In genomic region chr4:135023200-135023599, GRCm38 (mm10) we compare ENCODE assay signal across 12 mouse cellular contexts.
A peak's percentile ranks its signal among the peaks of the same experiment; 100 is the strongest.
DNase-seq lines count a peak whose midpoint lies in the region; ATAC-seq and TF ChIP-seq lines count a peak whose summit lies in the region.
"Had no signal": no experiment of that assay in that cellular context is flagged by ENCODE, and none has a peak within 500 bp of the region (broad histone marks: within the 10 kb centered on the region; RNA-seq: fewer than 3 reads in every experiment).

No protein-coding gene starts in this region.

- no peaks in the 10 kb centered on the region for H3K4me1 ChIP-seq in heart, adult 2 months (ENCODE audit: control insufficient read depth, insufficient read depth, low read length)
- no peaks in the 10 kb centered on the region for H3K4me1 ChIP-seq in midbrain, postnatal 0 days (ENCODE audit: insufficient read depth, low read length)
- H3K4me1 ChIP-seq in midbrain, embryonic 16.5 days (ENCODE audit: control insufficient read depth, insufficient read depth, low read length) = peaks cover 2% of the 10 kb centered on the region; the same call in 1 of the 2 replicates
- H3K4me1 ChIP-seq in thymus, adult 2 months (replicated peaks; ENCODE audit: control insufficient read depth, insufficient read depth, low read length) = no peaks in the 10 kb centered on the region; the same call in 1 of the 2 replicates

- H3K36me3 ChIP-seq in heart, adult 2 months (ENCODE audit: control insufficient read depth, insufficient read depth, low read length) = no peaks in the 10 kb centered on the region
- no peaks in the 10 kb centered on the region for H3K36me3 ChIP-seq in midbrain, postnatal 0 days (ENCODE audit: insufficient read depth, low read length)
- H3K36me3 ChIP-seq in midbrain, embryonic 16.5 days (ENCODE audit: control insufficient read depth, insufficient read depth, low read length) = no peaks in the 10 kb centered on the region
- no peaks in the 10 kb centered on the region for H3K36me3 ChIP-seq in thymus, adult 2 months (ENCODE audit: control insufficient read depth, insufficient read depth, low read length)
- H3K36me3 ChIP-seq: heart, embryonic 12.5 days; kidney, embryonic 15.5 days had no signal

- no peak for TF ChIP-seq POLR2A in heart, adult 2 months (IDR thresholded peaks at IDR 0.05; ENCODE audit: insufficient read depth, low read depth, low read length)
- no peak for TF ChIP-seq POLR2A in brain, embryonic 14.5 days (IDR thresholded peaks at IDR 0.05; ENCODE audit: borderline replicate concordance, extremely low read depth, insufficient read depth, insufficient read length, poor library complexity, severe bottlenecking)
- TF ChIP-seq POLR2A in thymus, adult 2 months (IDR thresholded peaks at IDR 0.05; ENCODE audit: control insufficient read depth, extremely low read depth, insufficient read depth, low read length, poor library complexity) = no peak

- intact Hi-C loops in heart, adult 2 months (cut with DNase I) = no loop called here
- intact Hi-C loops in left cerebral cortex, postnatal 14 days (cut with DNase I) = no loop called here

- H3K27ac ChIP-seq in heart, adult 2 months = no peak overlapping the region
- no peak overlapping the region for H3K27ac ChIP-seq in midbrain, postnatal 0 days (ENCODE audit: low read depth, low read length)
- H3K27ac ChIP-seq in midbrain, embryonic 16.5 days (ENCODE audit: low read length) = no peak overlapping the region
- no peak overlapping the region for H3K27ac ChIP-seq in thymus, adult 2 months (ENCODE audit: control insufficient read depth, insufficient read depth, low read length)
- H3K27ac ChIP-seq: kidney, embryonic 15.5 days had no signal

- H3K9me3 ChIP-seq in midbrain, postnatal 0 days (ENCODE audit: low read length) = no peaks in the 10 kb centered on the region
- no peaks in the 10 kb centered on the region for H3K9me3 ChIP-seq in midbrain, embryonic 16.5 days (replicated peaks; ENCODE audit: control insufficient read depth, low read length, poor library complexity, severe bottlenecking)

- H3K79me2 ChIP-seq in heart, adult 2 months (replicated peaks; ENCODE audit: control insufficient read depth, insufficient read depth, low read length) = no peaks in the 10 kb centered on the region

- no peak for DNase-seq in heart, adult 2 months
- DNase-seq in heart, postnatal 4 days = no peak
- DNase-seq in midbrain, postnatal 0 days (ENCODE audit: low spot score) = no peak
- no peak for DNase-seq in brain, embryonic 14.5 days (ENCODE audit: low read depth)
- no peak for DNase-seq in left cerebral cortex, postnatal 14 days (ENCODE audit: low spot score in 2 of 2)
- DNase-seq in thymus, adult 2 months = no peak
- DNase-seq: cerebellum, adult 9-11 months; lung, postnatal 10 days had no signal

- no peak overlapping the region for H3K9ac ChIP-seq in heart, adult 2 months (ENCODE audit: low read depth, low read length)
- no peak overlapping the region for H3K9ac ChIP-seq in midbrain, postnatal 0 days (replicated peaks; ENCODE audit: low read length, poor library complexity, severe bottlenecking)
- no peak overlapping the region for H3K9ac ChIP-seq in midbrain, embryonic 16.5 days (ENCODE audit: low read depth, low read length)
- H3K9ac ChIP-seq: heart, embryonic 12.5 days; kidney, embryonic 15.5 days had no signal

- no peak for TF ChIP-seq EP300 in heart, adult 2 months (IDR thresholded peaks at IDR 0.05; ENCODE audit: insufficient read depth, low read depth, low read length)

- H3K4me3 ChIP-seq in heart, adult 2 months = no peak overlapping the region
- H3K4me3 ChIP-seq in midbrain, postnatal 0 days (ENCODE audit: low read depth, low read length) = no peak overlapping the region
- H3K4me3 ChIP-seq in midbrain, embryonic 16.5 days (ENCODE audit: low read depth, low read length) = no peak overlapping the region
- H3K4me3 ChIP-seq in thymus, adult 2 months (ENCODE audit: control insufficient read depth, insufficient read depth, low read length) = no peak overlapping the region
- H3K4me3 ChIP-seq: heart, embryonic 12.5 days; kidney, embryonic 15.5 days had no signal

- H3K27me3 ChIP-seq in heart, adult 2 months (ENCODE audit: control insufficient read depth, insufficient read depth, low read length) = no peaks in the 10 kb centered on the region
- H3K27me3 ChIP-seq in midbrain, postnatal 0 days (ENCODE audit: insufficient read depth, low read length) = no peaks in the 10 kb centered on the region
- H3K27me3 ChIP-seq in midbrain, embryonic 16.5 days (ENCODE audit: control insufficient read depth, insufficient read depth, low read depth, low read length) = no peaks in the 10 kb centered on the region; the same call in 1 of the 2 replicates
- no peaks in the 10 kb centered on the region for H3K27me3 ChIP-seq in thymus, adult 2 months (ENCODE audit: control insufficient read depth, insufficient read depth, low read length)

- no peak for ATAC-seq in midbrain, postnatal 0 days (ENCODE audit: low FRiP score)
- no peak for ATAC-seq in midbrain, embryonic 16.5 days

- peak; percentile 45 for TF ChIP-seq CTCF in heart, adult 2 months (IDR thresholded peaks at IDR 0.05)
- TF ChIP-seq CTCF in midbrain, postnatal 0 days (IDR thresholded peaks at IDR 0.05) = peak; percentile 44
- TF ChIP-seq CTCF in brain, embryonic 14.5 days (IDR thresholded peaks at IDR 0.05; ENCODE audit: borderline replicate concordance, extremely low read depth, insufficient read depth, insufficient read length) = peak; percentile 39; the same call in 1 of the 2 replicates
- no peak for TF ChIP-seq CTCF in thymus, adult 2 months (IDR thresholded peaks at IDR 0.05; ENCODE audit: borderline replicate concordance, control insufficient read depth, extremely low read depth, insufficient read depth, low read length, poor library complexity)

- WGBS in heart, adult 2 months = 97% methylated on average over 5 of the region's 5 CpGs
- whole genome bisulfite sequencing in midbrain, postnatal 0 days = 90% methylated on average over 5 of the region's 5 CpGs
- 96% methylated on average over 5 of the region's 5 CpGs for WGBS in midbrain, embryonic 16.5 days
- WGBS in thymus, adult 2 months = 98% methylated on average over 5 of the region's 5 CpGs

- H3K4me2 ChIP-seq in midbrain, postnatal 0 days (ENCODE audit: low read depth, low read length, poor library complexity, severe bottlenecking) = no peak overlapping the region
- H3K4me2 ChIP-seq in midbrain, embryonic 16.5 days (ENCODE audit: low read length) = no peak overlapping the region
- H3K4me2 ChIP-seq: heart, embryonic 12.5 days; kidney, embryonic 15.5 days; midbrain, embryonic 11.5 days had no signal
